ENCODE assay signal across 12 mouse cellular contexts in genomic region chr12:99498978-99499694, GRCm38 (mm10).
DNase-seq lines count a peak whose midpoint lies in the region; ATAC-seq and TF ChIP-seq lines count a peak whose summit lies in the region.
"Had no signal": no experiment of that assay in that cellular context is flagged by ENCODE, and none has a peak within 500 bp of the region (broad histone marks: within the 10 kb centered on the region; RNA-seq: fewer than 3 reads in every experiment).

No protein-coding gene starts in this region.

- no peaks in the 10 kb centered on the region for H3K27me3 ChIP-seq in hindbrain, postnatal 0 days (ENCODE audit: insufficient read depth, low read length)
- H3K27me3 ChIP-seq: heart, embryonic 12.5 days had no signal

- DNase-seq in embryo, embryonic 10 days (ENCODE audit: low spot score): peak; percentile 53
- DNase-seq in embryo, embryonic 9.5 days (ENCODE audit: extremely low spot score): no peak
- DNase-seq in hindbrain, postnatal 0 days (ENCODE audit: low spot score): peak; percentile 76
- peak; percentile 37 for DNase-seq in mesoderm, embryonic 11.5 days (ENCODE audit: low read depth, low spot score)
- peak; percentile 84 to 89 for DNase-seq in right cerebral cortex, postnatal 10 days (ENCODE audit: low spot score in 2 of 2)
- no peak for DNase-seq in spleen, postnatal 10 days (ENCODE audit: low spot score in 2 of 2)
- no peak for DNase-seq in heart, postnatal 36 days
- DNase-seq in thymus, postnatal 10 days (ENCODE audit: low spot score in 2 of 2): no peak
- DNase-seq: cerebellum, adult 11-12 months; kidney, postnatal 10 days; lung, embryonic 14.5 days had no signal

- peak; percentile 70; the same call in 1 of the 2 replicates for ATAC-seq in hindbrain, postnatal 0 days

- peak overlapping the region; percentile 54 for H3K4me2 ChIP-seq in hindbrain, postnatal 0 days (ENCODE audit: low read depth, low read length)
- H3K4me2 ChIP-seq: heart, embryonic 12.5 days; lung, embryonic 14.5 days had no signal

- intact Hi-C loops in heart, postnatal 36 days (cut with DNase I): no loop called here

- WGBS in hindbrain, postnatal 0 days: 16% methylated on average over 9 of the region's 9 CpGs

- TF ChIP-seq CTCF in hindbrain, postnatal 0 days (IDR thresholded peaks at IDR 0.05; ENCODE audit: low read depth): no peak

- no peaks in the 10 kb centered on the region for H3K4me1 ChIP-seq in hindbrain, postnatal 0 days (ENCODE audit: insufficient read depth, low read length)
- H3K4me1 ChIP-seq: heart, embryonic 12.5 days had no signal

- peak overlapping the region; percentile 58; the same call in 1 of the 2 replicates for H3K27ac ChIP-seq in hindbrain, postnatal 0 days

- H3K9ac ChIP-seq in hindbrain, postnatal 0 days (replicated peaks; ENCODE audit: low read length): no peak overlapping the region; the same call in 1 of the 2 replicates
- H3K9ac ChIP-seq: heart, embryonic 12.5 days; lung, embryonic 14.5 days had no signal

- no peaks in the 10 kb centered on the region for H3K36me3 ChIP-seq in hindbrain, postnatal 0 days (ENCODE audit: insufficient read depth, low read length)
- H3K36me3 ChIP-seq: heart, embryonic 12.5 days had no signal

- no peak overlapping the region; the same call in 1 of the 2 replicates for H3K4me3 ChIP-seq in hindbrain, postnatal 0 days (ENCODE audit: low read length)
- H3K4me3 ChIP-seq: heart, embryonic 12.5 days had no signal

- no peaks in the 10 kb centered on the region for H3K9me3 ChIP-seq in hindbrain, postnatal 0 days (ENCODE audit: low read length)

Comparison
In these comparisons a context has a peak if more than half of its experiments do, and no peak if none do; other contexts are left out.
1. DNase-seq: peak in embryo, embryonic 10 days (single experiment), hindbrain, postnatal 0 days (single experiment), mesoderm, embryonic 11.5 days (single experiment) and right cerebral cortex, postnatal 10 days (2 of 2); none in embryo, embryonic 9.5 days (single experiment), spleen, postnatal 10 days (0 of 2), heart, postnatal 36 days (0 of 2) and thymus, postnatal 10 days (0 of 2).